Mouse (Mus musculus): ENCODE measurements at regions not wholly inside any gene's neighbourhood (a gene's known extent, or its start where the extent isn't known, plus 50 kb on each side); places are given as distances from the start of the nearest gene placed in this dataset.

DNA sequence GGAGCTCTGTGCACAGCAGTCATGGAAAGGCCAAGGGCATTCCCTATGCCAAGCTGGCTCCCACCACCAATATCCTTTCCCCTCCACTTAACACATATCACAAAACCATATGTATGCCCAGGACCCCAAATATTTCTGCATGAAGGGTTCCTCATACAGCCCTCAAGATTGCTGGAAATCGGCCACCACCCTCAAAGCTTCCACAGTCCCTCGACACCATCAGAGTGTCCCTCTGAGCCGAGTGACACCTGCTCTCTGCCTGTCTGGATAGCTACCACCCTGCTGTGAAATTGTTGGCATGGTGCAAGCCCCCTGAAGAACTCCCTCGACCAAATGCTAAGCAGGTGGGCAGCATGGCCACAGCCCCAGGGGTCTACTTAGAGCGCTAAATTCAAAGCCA, 869.2 kb downstream of the Zfp704 start:
- Histone ChIP-seq H3K27me3 (ENCODE audit: control insufficient read depth, insufficient read depth, low read length) (no peaks in the 10 kb centered on the region), H3K4me1 (ENCODE audit: control insufficient read depth, insufficient read depth, low read length) (peaks cover 7% of the 10 kb centered on the region; the same call in 1 of the 2 replicates), H3K9ac (ENCODE audit: low read length) (no peak overlapping the region), H3K27ac (ENCODE audit: low read length) (no peak overlapping the region), H3K36me3 (ENCODE audit: control insufficient read depth, insufficient read depth, low read length) (no peaks in the 10 kb centered on the region), H3K4me3 (replicated peaks; ENCODE audit: low read length) (no peak overlapping the region), H3K9me3 (replicated peaks; ENCODE audit: control insufficient read depth, low read length) (no peaks in the 10 kb centered on the region), H3K4me2 (ENCODE audit: low read depth, low read length) (no peak overlapping the region)
- no peak for ATAC-seq (ENCODE audit: insufficient read depth, low FRiP score)
- WGBS, result 71% methylated on average over 5 of the region's 5 CpGs

DNA sequence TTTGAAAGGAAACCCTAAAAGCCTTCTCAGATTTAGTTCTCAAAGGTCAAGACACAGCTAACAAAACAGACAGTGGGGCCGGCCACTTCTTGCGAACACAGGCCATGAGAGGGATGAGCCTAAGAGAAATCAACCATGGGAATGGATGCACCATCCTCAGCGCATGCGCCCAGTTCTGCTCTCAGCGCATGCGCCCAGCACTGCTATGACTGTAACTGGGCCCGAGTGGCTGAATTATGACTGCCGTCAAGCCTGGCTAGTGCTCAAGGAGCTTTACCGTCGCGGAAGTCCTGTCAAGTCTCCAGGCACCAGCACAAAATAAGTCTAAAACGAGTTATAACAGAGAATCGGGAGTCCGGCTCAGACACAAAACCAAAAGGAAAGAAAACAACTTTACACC, 870.6 kb downstream of the Zfp704 start:
- Histone ChIP-seq H3K27ac (ENCODE audit: low read length) (no peak overlapping the region), H3K27me3 (ENCODE audit: control insufficient read depth, insufficient read depth, low read length) (no peaks in the 10 kb centered on the region), H3K4me1 (ENCODE audit: control insufficient read depth, insufficient read depth, low read length) (peaks cover 7% of the 10 kb centered on the region; the same call in 1 of the 2 replicates), H3K4me2 (ENCODE audit: low read depth, low read length) (no peak overlapping the region), H3K9ac (ENCODE audit: low read length) (no peak overlapping the region), H3K9me3 (replicated peaks; ENCODE audit: control insufficient read depth, low read length) (no peaks in the 10 kb centered on the region), H3K36me3 (ENCODE audit: control insufficient read depth, insufficient read depth, low read length) (no peaks in the 10 kb centered on the region), H3K4me3 (replicated peaks; ENCODE audit: low read length) (no peak overlapping the region)
- ATAC-seq (ENCODE audit: insufficient read depth, low FRiP score), result no peak
- WGBS, result 88% methylated on average over 14 of the region's 14 CpGs

- Histone ChIP-seq H3K27me3 (ENCODE audit: control insufficient read depth, insufficient read depth, low read length) (no peaks in the 10 kb centered on the region; the same call in 1 of the 2 replicates), H3K4me3 (replicated peaks; ENCODE audit: low read length) (no peak overlapping the region), H3K9ac (ENCODE audit: low read length) (no peak overlapping the region), H3K9me3 (replicated peaks; ENCODE audit: control insufficient read depth, low read length) (no peaks in the 10 kb centered on the region), H3K36me3 (ENCODE audit: control insufficient read depth, insufficient read depth, low read length) (no peaks in the 10 kb centered on the region), H3K27ac (ENCODE audit: low read length) (no peak overlapping the region), H3K4me2 (ENCODE audit: low read depth, low read length) (no peak overlapping the region), H3K4me1 (ENCODE audit: control insufficient read depth, insufficient read depth, low read length) (peaks cover 7% of the 10 kb centered on the region; the same call in 1 of the 2 replicates)
- peak; percentile 36 for ATAC-seq (ENCODE audit: insufficient read depth, low FRiP score)
- WGBS, result 26% methylated on average over 10 of the region's 10 CpGs
Observed at GRCm38 (mm10) chr3:8736239-8736953, 873.5 kb downstream of the Zfp704 start.

GRCm38 (mm10) chr3:8734096-8734495, 875.8 kb downstream of the Zfp704 start:
- H3K4me3 ChIP-seq (replicated peaks; ENCODE audit: low read length), result no peak overlapping the region
- no peak overlapping the region for H3K9ac ChIP-seq (ENCODE audit: low read length)
- no peak for ATAC-seq (ENCODE audit: insufficient read depth, low FRiP score)
- peaks cover 7% of the 10 kb centered on the region; the same call in 1 of the 2 replicates for H3K4me1 ChIP-seq (ENCODE audit: control insufficient read depth, insufficient read depth, low read length)
- WGBS, result 56% methylated on average over 3 of the region's 3 CpGs
- H3K36me3 ChIP-seq (ENCODE audit: control insufficient read depth, insufficient read depth, low read length), result no peaks in the 10 kb centered on the region
- no peaks in the 10 kb centered on the region for H3K9me3 ChIP-seq (replicated peaks; ENCODE audit: control insufficient read depth, low read length)
- H3K4me2 ChIP-seq (ENCODE audit: low read depth, low read length), result no peak overlapping the region
- H3K27ac ChIP-seq (ENCODE audit: low read length), result no peak overlapping the region
- no peaks in the 10 kb centered on the region; the same call in 1 of the 2 replicates for H3K27me3 ChIP-seq (ENCODE audit: control insufficient read depth, insufficient read depth, low read length)

- Histone ChIP-seq H3K9ac (ENCODE audit: low read length) (no peak overlapping the region), H3K27ac (ENCODE audit: low read length) (no peak overlapping the region), H3K4me1 (ENCODE audit: control insufficient read depth, insufficient read depth, low read length) (peaks cover 7% of the 10 kb centered on the region; the same call in 1 of the 2 replicates), H3K36me3 (ENCODE audit: control insufficient read depth, insufficient read depth, low read length) (no peaks in the 10 kb centered on the region), H3K27me3 (ENCODE audit: control insufficient read depth, insufficient read depth, low read length) (no peaks in the 10 kb centered on the region; the same call in 1 of the 2 replicates), H3K4me3 (replicated peaks; ENCODE audit: low read length) (no peak overlapping the region), H3K9me3 (replicated peaks; ENCODE audit: control insufficient read depth, low read length) (no peaks in the 10 kb centered on the region), H3K4me2 (ENCODE audit: low read depth, low read length) (no peak overlapping the region)
- no peak for ATAC-seq (ENCODE audit: insufficient read depth, low FRiP score)
- WGBS, result 53% methylated on average over 6 of the region's 6 CpGs
Observed at GRCm38 (mm10) chr3:8731398-8731797, 878.5 kb downstream of the Zfp704 start.

DNA sequence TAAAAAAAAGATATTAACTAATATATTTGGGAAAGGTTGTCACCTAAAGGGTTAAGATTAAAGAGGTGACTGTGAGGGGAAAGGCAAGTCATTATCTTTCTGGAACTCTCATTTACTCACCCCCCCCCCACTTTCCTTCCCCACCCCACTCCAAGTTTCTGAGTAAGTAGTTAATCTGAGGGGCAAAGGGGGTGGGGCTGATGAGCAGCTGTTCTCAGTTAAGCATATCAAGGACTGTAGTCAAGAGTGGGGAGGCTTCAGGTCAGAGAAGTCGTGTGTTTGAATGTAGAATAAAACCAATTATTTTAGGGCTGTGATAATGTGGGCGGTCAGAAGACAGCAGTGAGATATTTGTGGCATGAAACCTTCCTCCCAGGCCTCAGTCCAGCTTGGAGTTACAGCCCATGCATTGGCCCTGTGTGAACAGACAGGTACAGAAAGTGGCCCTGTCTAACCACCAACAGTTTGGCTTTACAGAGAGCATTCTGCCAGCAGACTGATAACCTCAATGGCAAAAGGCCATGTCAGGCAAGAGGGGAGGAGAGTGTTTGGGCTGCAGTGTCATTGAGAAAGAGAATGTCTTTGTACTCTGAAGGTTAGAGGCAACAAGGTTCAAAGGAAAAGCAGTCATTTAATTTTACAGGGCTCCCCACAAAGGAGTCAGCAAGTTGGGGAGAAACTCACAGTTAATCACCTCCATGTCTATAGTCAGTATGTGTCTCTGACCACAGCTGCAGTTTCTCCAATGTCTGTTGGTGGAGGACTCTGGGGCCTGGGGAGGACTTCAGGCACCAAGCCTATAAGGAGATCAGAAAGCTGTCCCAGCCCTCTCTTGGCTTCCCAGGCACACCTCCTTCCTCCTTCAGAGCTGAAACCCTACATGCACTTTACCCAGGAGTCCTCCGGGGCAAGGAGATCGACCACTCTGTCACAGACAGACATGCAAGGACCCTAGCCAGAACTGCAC, 888.0 kb downstream of the Zfp704 start:
- no peaks in the 10 kb centered on the region for H3K36me3 ChIP-seq (ENCODE audit: control insufficient read depth, insufficient read depth, low read length)
- H3K27me3 ChIP-seq (ENCODE audit: control insufficient read depth, insufficient read depth, low read length), result no peaks in the 10 kb centered on the region
- ATAC-seq (ENCODE audit: insufficient read depth, low FRiP score), result no peak
- H3K4me3 ChIP-seq (replicated peaks; ENCODE audit: low read length), result no peak overlapping the region
- peaks cover 13% of the 10 kb centered on the region for H3K4me1 ChIP-seq (ENCODE audit: control insufficient read depth, insufficient read depth, low read length)
- H3K27ac ChIP-seq (ENCODE audit: low read length), result no peak overlapping the region
- H3K9ac ChIP-seq (ENCODE audit: low read length), result no peak overlapping the region
- H3K4me2 ChIP-seq (ENCODE audit: low read depth, low read length), result no peak overlapping the region
- WGBS, result 55% methylated on average over 4 of the region's 4 CpGs
- no peaks in the 10 kb centered on the region for H3K9me3 ChIP-seq (replicated peaks; ENCODE audit: control insufficient read depth, low read length)

GRCm38 (mm10) chr3:8720586-8721100, 889.2 kb downstream of the Zfp704 start:
- H3K4me3 ChIP-seq (replicated peaks; ENCODE audit: low read length), result no peak overlapping the region
- H3K27me3 ChIP-seq (ENCODE audit: control insufficient read depth, insufficient read depth, low read length), result no peaks in the 10 kb centered on the region
- 53% methylated on average over 7 of the region's 7 CpGs for WGBS
- H3K27ac ChIP-seq (ENCODE audit: low read length), result no peak overlapping the region
- no peaks in the 10 kb centered on the region for H3K9me3 ChIP-seq (replicated peaks; ENCODE audit: control insufficient read depth, low read length)
- no peak overlapping the region for H3K4me2 ChIP-seq (ENCODE audit: low read depth, low read length)
- no peak overlapping the region for H3K9ac ChIP-seq (ENCODE audit: low read length)
- no peaks in the 10 kb centered on the region for H3K36me3 ChIP-seq (ENCODE audit: control insufficient read depth, insufficient read depth, low read length)
- H3K4me1 ChIP-seq (ENCODE audit: control insufficient read depth, insufficient read depth, low read length), result peaks cover 21% of the 10 kb centered on the region
- ATAC-seq (ENCODE audit: insufficient read depth, low FRiP score), result no peak

- H3K36me3 ChIP-seq (ENCODE audit: control insufficient read depth, insufficient read depth, low read length), result no peaks in the 10 kb centered on the region
- no peaks in the 10 kb centered on the region for H3K9me3 ChIP-seq (replicated peaks; ENCODE audit: control insufficient read depth, low read length)
- peak overlapping the region; percentile 65; the same call in 1 of the 2 replicates for H3K4me2 ChIP-seq (ENCODE audit: low read depth, low read length)
- no peak overlapping the region for H3K27ac ChIP-seq (ENCODE audit: low read length)
- 21% methylated on average over 9 of the region's 9 CpGs for WGBS
- H3K4me3 ChIP-seq (replicated peaks; ENCODE audit: low read length), result no peak overlapping the region
- H3K4me1 ChIP-seq (ENCODE audit: control insufficient read depth, insufficient read depth, low read length), result peaks cover 21% of the 10 kb centered on the region
- no peak overlapping the region for H3K9ac ChIP-seq (ENCODE audit: low read length)
- no peak for ATAC-seq (ENCODE audit: insufficient read depth, low FRiP score)
- H3K27me3 ChIP-seq (ENCODE audit: control insufficient read depth, insufficient read depth, low read length), result no peaks in the 10 kb centered on the region
Observed at GRCm38 (mm10) chr3:8718206-8718605, 891.7 kb downstream of the Zfp704 start.

All from stomach, embryonic 16.5 days (tissue).